ENCODE assay signal across 9 mouse cellular contexts in the genomic region with DNA sequence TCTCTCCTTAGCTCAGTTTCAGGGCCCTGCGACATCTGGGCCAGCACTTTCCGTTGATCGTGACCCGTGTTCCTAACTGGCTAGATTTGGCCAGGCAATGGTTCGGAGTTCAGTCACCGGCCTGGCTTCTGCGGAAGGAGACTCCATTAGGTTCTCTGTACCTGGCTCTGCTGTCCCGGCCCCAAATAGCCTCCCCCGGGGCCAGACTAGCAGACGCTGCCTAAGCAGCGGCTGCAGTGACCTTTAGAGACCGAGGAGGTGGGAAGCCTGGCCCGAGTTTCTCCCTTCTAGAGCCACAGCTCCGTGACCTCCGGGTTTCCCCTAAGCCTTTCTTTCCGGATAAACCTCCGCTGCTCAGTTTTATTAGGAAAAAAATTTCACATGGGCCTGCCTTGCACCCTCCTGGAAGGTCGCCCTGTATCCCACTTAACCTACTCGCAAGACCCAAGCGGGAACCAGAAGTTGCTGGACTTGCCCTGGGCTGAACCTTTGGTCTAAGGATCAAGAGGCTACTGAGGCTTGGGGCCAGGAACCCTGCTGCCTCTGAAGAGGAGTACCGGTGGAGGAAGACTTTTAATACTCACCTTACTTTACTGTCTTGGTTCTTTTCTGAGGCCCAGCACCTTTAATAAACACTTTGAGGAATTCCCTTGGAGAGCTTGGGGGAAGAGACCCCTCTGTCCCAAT. TPM values are rescaled to one million over a fixed set of nuclear protein-coding genes. Genes with fewer than 3 reads are reported as not detected.
DNase-seq lines count a peak whose midpoint lies in the region; ATAC-seq and TF ChIP-seq lines count a peak whose summit lies in the region.
"Had no signal": no experiment of that assay in that cellular context is flagged by ENCODE, and none has a peak within 500 bp of the region (broad histone marks: within the 10 kb centered on the region; RNA-seq: fewer than 3 reads in every experiment).

No protein-coding gene starts in this region.

- H3K36me3 ChIP-seq in spleen, adult 2 months (ENCODE audit: control insufficient read depth, insufficient read depth, low read length) = no peaks in the 10 kb centered on the region
- H3K36me3 ChIP-seq in liver, embryonic 12.5 days = no peaks in the 10 kb centered on the region
- H3K36me3 ChIP-seq in stomach, postnatal 0 days (ENCODE audit: control insufficient read depth, insufficient read depth, low read length) = no peaks in the 10 kb centered on the region

- no peak for TF ChIP-seq POLR2A in spleen, adult 2 months (IDR thresholded peaks at IDR 0.05; ENCODE audit: low read depth, low read length)

- DNase-seq in gastrocnemius, adult 2 months = no peak
- no peak for DNase-seq in gastrocnemius, adult 18-20 months (ENCODE audit: low spot score)
- no peak for DNase-seq in spleen, adult 2 months (ENCODE audit: low read depth in 1 of 2, low spot score in 2 of 2)
- no peak for DNase-seq in spleen, adult 18-20 months
- DNase-seq in stomach, postnatal 0 days (ENCODE audit: low spot score) = no peak
- DNase-seq in spleen, postnatal 10 days (ENCODE audit: low spot score in 2 of 2) = no peak
- DNase-seq: gastrocnemius, postnatal 25 days had no signal

- peaks cover 68% of the 10 kb centered on the region for H3K27me3 ChIP-seq in spleen, adult 2 months (ENCODE audit: control insufficient read depth, insufficient read depth, low read length)
- peaks cover 100% of the 10 kb centered on the region for H3K27me3 ChIP-seq in liver, embryonic 12.5 days (replicated peaks)
- H3K27me3 ChIP-seq in stomach, postnatal 0 days (ENCODE audit: control insufficient read depth, insufficient read depth, low read length) = peaks cover 55% of the 10 kb centered on the region

- peak overlapping the region; percentile 33; the same call in 1 of the 2 replicates for H3K4me2 ChIP-seq in liver, embryonic 12.5 days
- H3K4me2 ChIP-seq in stomach, postnatal 0 days (replicated peaks; ENCODE audit: low read depth) = no peak overlapping the region

- no peak for TF ChIP-seq CTCF in gastrocnemius, adult 2 months (IDR thresholded peaks at IDR 0.05)
- TF ChIP-seq CTCF in spleen, adult 2 months (IDR thresholded peaks at IDR 0.05; ENCODE audit: extremely low read depth, insufficient read depth, insufficient read length, insufficient replicate concordance) = no peak
- no peak for TF ChIP-seq CTCF in stomach, postnatal 0 days (IDR thresholded peaks at IDR 0.05; ENCODE audit: low read depth)

- TF ChIP-seq EP300 in stomach, postnatal 0 days (optimal IDR thresholded peaks at IDR 0.05) = no peak

- no peaks in the 10 kb centered on the region for H3K9me3 ChIP-seq in liver, embryonic 12.5 days (replicated peaks)
- no peaks in the 10 kb centered on the region for H3K9me3 ChIP-seq in stomach, postnatal 0 days (ENCODE audit: control insufficient read depth, low read length)

- ATAC-seq in liver, embryonic 12.5 days = no peak
- ATAC-seq in stomach, postnatal 0 days (ENCODE audit: low FRiP score, low TSS enrichment) = no peak
- ATAC-seq in activated CD4-positive, CD25-positive, alpha-beta regulatory T cell, adult 4 months = no peak

- 7% methylated on average over 21 of the region's 21 CpGs for WGBS in spleen, adult 2 months
- 4% methylated on average over 21 of the region's 21 CpGs for WGBS in liver, embryonic 12.5 days (ENCODE audit: insufficient replicate concordance)
- WGBS in stomach, postnatal 0 days = 12% methylated on average over 21 of the region's 21 CpGs

- H3K4me3 ChIP-seq in gastrocnemius, adult 2 months = peak overlapping the region; percentile 69
- H3K4me3 ChIP-seq in spleen, adult 2 months (ENCODE audit: extremely low read depth, insufficient read depth, insufficient read length) = peak overlapping the region; percentile 15; the same call in 1 of the 2 replicates
- H3K4me3 ChIP-seq in liver, embryonic 12.5 days = peak overlapping the region; percentile 45
- H3K4me3 ChIP-seq in stomach, postnatal 0 days (ENCODE audit: low read depth, low read length) = 0 out of 2 replicates have a peak overlapping the region, but pooled peaks have one; percentile 41

- H3K4me1 ChIP-seq in spleen, adult 2 months (ENCODE audit: control insufficient read depth, insufficient read depth, insufficient read length) = peaks cover 21% of the 10 kb centered on the region
- peaks cover 29% of the 10 kb centered on the region for H3K4me1 ChIP-seq in liver, embryonic 12.5 days
- peaks cover 5% of the 10 kb centered on the region; the same call in 1 of the 2 replicates for H3K4me1 ChIP-seq in stomach, postnatal 0 days (replicated peaks; ENCODE audit: control insufficient read depth, insufficient read depth)

- peak overlapping the region; percentile 43; the same call in 1 of the 2 replicates for H3K9ac ChIP-seq in liver, embryonic 12.5 days
- H3K9ac ChIP-seq in stomach, postnatal 0 days (ENCODE audit: low read length) = no peak overlapping the region

- intact Hi-C loops in gastrocnemius, adult 2 months (cut with DNase I) = no loop called here

- H3K27ac ChIP-seq in gastrocnemius, adult 2 months = no peak overlapping the region
- no peak overlapping the region for H3K27ac ChIP-seq in spleen, adult 2 months (ENCODE audit: insufficient read depth, low read length)
- H3K27ac ChIP-seq in liver, embryonic 12.5 days = no peak overlapping the region
- H3K27ac ChIP-seq in stomach, postnatal 0 days (replicated peaks) = no peak overlapping the region

RNA-seq across cellular contexts. Expression of a gene that starts 13.4 kb away (rescaled TPM):
- under 1 TPM; 0.13 to 0.22 TPM for total RNA-seq in gastrocnemius, adult 2 months (2021)
- not detected for total RNA-seq in gastrocnemius, adult 18-20 months (2021)
- 0.25 and 0.30 TPM in 2 replicates for polyA plus RNA-seq in spleen, adult 2 months (2012; rRNA removed)
- polyA plus RNA-seq in liver, embryonic 12.5 days (2016; fragmentation: Nextera tagmentation; extraction: Ambion mirVana) = 8.2 and 8.6 TPM in 2 replicates
- not detected in 2 replicates for polyA plus RNA-seq in stomach, postnatal 0 days (2015; fragmentation: Nextera tagmentation; extraction: Ambion mirVana)
- polyA plus RNA-seq in activated CD4-positive, CD25-positive, alpha-beta regulatory T cell, adult 4 months (2017; shearing (Covaris generic)) = not detected

Comparison
In these comparisons a context has a peak if more than half of its experiments do, and no peak if none do; other contexts are left out.
1. H3K4me3 ChIP-seq: peak in every context shown above with its lines; median percentile 69 in gastrocnemius, adult 2 months; 45 in liver, embryonic 12.5 days; 41 in stomach, postnatal 0 days; 15 in spleen, adult 2 months.